Mouse (Mus musculus): Measurements from ENCODE around the gene Urm1.

GRCm38 (mm10) chr2:29856451-29857260, 36.8 kb downstream of the Urm1 start:
- TF ChIP-seq POLR2A (IDR thresholded peaks at IDR 0.05; ENCODE audit: control insufficient read depth, extremely low read depth, insufficient read depth, low read length, poor library complexity), result no peak
- no peak for TF ChIP-seq CTCF (IDR thresholded peaks at IDR 0.05; ENCODE audit: borderline replicate concordance, control insufficient read depth, extremely low read depth, insufficient read depth, low read length, poor library complexity)
